Mouse (Mus musculus) lung, embryonic 16.5 days (tissue): Measurements from ENCODE around the gene Zpbp2. TPM values are rescaled to one million over a fixed set of nuclear protein-coding genes. Genes with fewer than 3 reads are reported as not detected.

Source experiments
- ATAC-seq: fragments of 200-750 bp; cut with Nextera tagmentation; 2 replicates; pipeline ENCODE4 v1.8.0; 2017; ENCODE audit warnings: low read depth, mild to moderate bottlenecking, moderate library complexity
- H3K27ac ChIP-seq: fragments of 300-500 bp; sonication (generic); 2 replicates; pipeline ENCODE4 v1.5.1; 2014; ENCODE audit warnings: mild to moderate bottlenecking, control low read depth, low read length
- H3K27me3 ChIP-seq: fragments of 300-500 bp; sonication (generic); 2 replicates; pipeline ENCODE4 v1.6.1; 2014; ENCODE audit warnings: low read depth, low read length, mixed read lengths; ENCODE audit not compliant: control insufficient read depth, insufficient read depth
- H3K36me3 ChIP-seq: fragments of 300-500 bp; sonication (generic); 2 replicates; pipeline ENCODE4 v1.6.1; 2014; ENCODE audit warnings: low read length; ENCODE audit not compliant: control insufficient read depth, insufficient read depth
- H3K4me1 ChIP-seq: fragments of 300-500 bp; sonication (generic); replicated peaks from 2 replicates; pipeline ENCODE4 v1.6.1; 2014; ENCODE audit warnings: low read length, mixed read lengths; ENCODE audit not compliant: control insufficient read depth, insufficient read depth
- H3K4me2 ChIP-seq: fragments of 300-500 bp; sonication (generic); 2 replicates; pipeline ENCODE4 v1.6.1; 2014; ENCODE audit warnings: low read depth, low read length, control low read depth
- H3K4me3 ChIP-seq: fragments of 300-500 bp; sonication (generic); 2 replicates; pipeline ENCODE4 v1.5.1; 2014; ENCODE audit warnings: mild to moderate bottlenecking, low read length, control low read depth
- H3K9ac ChIP-seq: fragments of 300-500 bp; sonication (generic); 2 replicates; pipeline ENCODE4 v1.6.1; 2014; ENCODE audit warnings: low read length, control low read depth
- H3K9me3 ChIP-seq: fragments of 300-500 bp; sonication (generic); 2 replicates; pipeline ENCODE4 v1.6.1; 2016; ENCODE audit warnings: low read length; ENCODE audit not compliant: control insufficient read depth
- WGBS: fragments of 180-500 bp; shearing (Covaris S2); extraction: QIAGEN DNeasy Blood & Tissue Kit; methylation state at CpG from one replicate; pipeline ENCODE4 v1.1.7; 2014; 5-methylcytosine and 5-hydroxymethylcytosine counted together
- polyA plus RNA-seq: library from polyadenylated mRNA; unstranded; fragments of >200 nt; fragmentation: Nextera tagmentation; extraction: Ambion mirVana; gene quantifications from 2 replicates; pipeline ENCODE4 v1.2.1, GENCODE M21; 2015

The Zpbp2 gene
- polyA plus RNA-seq, 1 experiment from 2014 or later: not detected

DNA sequence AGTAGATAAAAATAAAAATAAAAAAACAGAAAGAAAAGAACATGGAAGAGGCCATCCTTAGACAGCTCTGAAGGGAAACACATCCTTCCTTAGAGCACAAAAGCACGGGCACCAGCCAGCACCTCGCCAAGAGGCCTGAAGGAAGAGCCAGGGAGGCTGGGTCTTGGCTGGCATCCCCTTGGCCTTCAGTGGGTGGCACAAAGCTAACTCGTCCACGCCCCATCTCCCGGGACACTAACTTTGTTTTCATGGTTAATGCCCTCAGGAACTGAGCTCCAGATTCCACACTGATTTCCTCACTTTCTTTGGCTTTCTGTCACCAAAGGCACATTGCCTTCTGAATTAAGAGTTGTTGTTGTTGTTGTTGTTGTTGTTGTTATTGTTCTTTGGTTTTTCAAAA, 26.9 kb downstream of the Zpbp2 start:
- no peak overlapping the region for H3K4me2 ChIP-seq
- no peak overlapping the region for H3K27ac ChIP-seq
- 84% methylated on average over 5 of the region's 5 CpGs for WGBS
- H3K4me3 ChIP-seq: no peak overlapping the region
- ATAC-seq: no peak
- H3K9ac ChIP-seq: no peak overlapping the region
- H3K4me1 ChIP-seq: no peaks in the 10 kb centered on the region
- no peaks in the 10 kb centered on the region for H3K27me3 ChIP-seq
- H3K36me3 ChIP-seq: no peaks in the 10 kb centered on the region
- H3K9me3 ChIP-seq: no peaks in the 10 kb centered on the region

DNA sequence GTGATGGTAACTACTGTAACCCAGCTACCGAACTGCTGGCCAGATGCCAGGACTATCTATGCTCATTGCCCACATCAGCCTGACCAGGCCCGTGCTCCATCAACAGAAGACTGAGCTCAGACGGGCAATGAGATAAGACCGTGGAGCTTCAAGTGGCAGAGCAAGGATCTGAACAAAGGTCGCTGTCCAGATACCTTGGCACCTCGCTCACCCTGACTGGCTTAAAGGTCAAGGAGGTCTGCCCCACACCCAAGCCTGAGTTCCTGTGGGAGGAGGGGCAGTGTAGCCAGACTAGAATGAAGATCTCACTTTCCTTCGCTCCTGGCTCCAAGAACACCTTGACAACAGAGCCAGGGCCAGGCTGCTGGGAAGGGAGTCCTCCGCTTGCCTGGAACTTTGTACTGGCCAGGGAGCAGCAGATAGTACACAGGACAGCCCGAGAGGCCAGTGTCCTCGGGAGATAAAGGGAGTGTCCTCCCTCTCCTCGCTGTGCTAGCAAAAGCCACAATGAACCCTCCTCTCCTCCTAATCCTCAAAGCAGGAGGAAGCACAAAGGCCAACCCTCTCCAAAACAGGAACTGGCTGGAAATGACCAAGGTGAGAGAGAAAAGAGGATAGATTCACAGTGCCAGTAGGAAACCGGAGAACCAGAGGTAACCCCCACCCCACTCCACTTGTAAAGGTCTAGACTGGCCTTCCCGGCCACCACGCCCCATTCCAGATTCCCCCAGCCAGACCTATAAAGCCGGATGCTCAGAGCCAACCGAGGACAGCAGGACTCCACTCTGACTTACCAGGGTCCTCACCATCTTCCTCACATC, 29.6 kb downstream of the Zpbp2 start:
- H3K4me1 ChIP-seq: peaks cover 3% of the 10 kb centered on the region

DNA sequence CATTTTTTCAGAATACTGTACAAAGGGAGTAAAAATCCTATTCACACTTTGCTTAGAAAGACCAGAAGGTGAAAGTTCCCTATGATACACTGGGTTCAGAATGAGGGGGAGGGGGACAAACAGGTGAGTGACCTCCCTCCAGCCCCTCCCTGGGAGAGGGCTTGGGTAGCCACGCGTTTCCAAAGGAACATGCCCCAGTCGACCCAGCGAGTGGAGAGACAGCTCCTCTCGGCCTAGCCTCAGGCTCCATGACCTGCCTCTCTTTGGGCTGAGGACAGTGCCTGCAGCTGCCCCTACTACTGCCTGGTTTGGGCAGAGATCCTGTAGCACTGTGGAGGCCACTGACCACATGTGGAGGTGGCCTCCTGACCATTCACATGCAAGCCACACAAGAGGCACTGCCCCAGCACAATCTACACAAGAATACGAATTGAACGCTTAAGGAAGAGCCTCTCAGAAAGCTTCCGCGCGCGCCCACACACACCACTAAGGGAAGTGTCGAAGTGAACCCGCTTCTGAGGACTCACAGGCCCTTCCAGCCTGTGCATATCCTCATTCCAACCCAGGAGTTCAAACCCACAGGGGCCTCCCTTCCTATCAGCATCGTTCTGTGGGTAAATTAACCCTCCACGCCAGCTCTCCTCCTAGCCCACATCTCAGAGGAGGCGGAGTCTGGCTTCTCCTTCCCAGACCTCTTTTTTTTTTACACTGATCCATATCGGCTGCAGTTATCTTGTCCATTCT, 30.6 kb downstream of the Zpbp2 start:
- no peaks in the 10 kb centered on the region for H3K36me3 ChIP-seq

More for the DNA sequence above, 29.6 kb downstream of the Zpbp2 start:
- H3K9me3 ChIP-seq: no peaks in the 10 kb centered on the region
- H3K27me3 ChIP-seq: no peaks in the 10 kb centered on the region
- WGBS: 51% methylated on average over 16 of the region's 16 CpGs
- no peak overlapping the region for H3K27ac ChIP-seq
- H3K36me3 ChIP-seq: no peaks in the 10 kb centered on the region
- no peak for ATAC-seq
- H3K4me3 ChIP-seq: no peak overlapping the region
- no peak overlapping the region for H3K9ac ChIP-seq
- no peak overlapping the region for H3K4me2 ChIP-seq

DNA sequence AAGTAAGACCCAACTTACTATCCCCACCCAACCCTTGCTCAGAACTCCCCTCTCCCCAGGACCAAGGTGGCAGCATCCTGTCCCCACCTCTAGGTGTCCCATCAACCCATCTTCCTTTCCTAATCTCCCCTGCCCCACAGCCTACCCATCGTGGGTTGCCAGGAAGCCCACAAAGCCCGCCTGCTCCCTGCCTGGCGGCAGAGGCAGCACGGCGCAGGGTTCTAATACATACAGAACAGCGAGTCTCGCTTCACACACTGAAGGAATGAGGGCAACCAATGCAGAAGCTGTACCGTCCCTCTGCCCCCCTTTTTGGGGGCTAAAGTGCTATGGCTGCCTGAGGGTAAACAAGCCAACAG, 31.1 kb downstream of the Zpbp2 start:
- Histone ChIP-seq H3K27ac (no peak overlapping the region), H3K4me2 (no peak overlapping the region), H3K27me3 (no peaks in the 10 kb centered on the region), H3K36me3 (no peaks in the 10 kb centered on the region), H3K4me3 (no peak overlapping the region), H3K9me3 (no peaks in the 10 kb centered on the region), H3K9ac (no peak overlapping the region), H3K4me1 (peaks cover 12% of the 10 kb centered on the region)
- ATAC-seq: no peak
- 84% methylated on average over 8 of the region's 8 CpGs for WGBS

More for the DNA sequence above, 30.6 kb downstream of the Zpbp2 start:
- ATAC-seq: no peak
- Histone ChIP-seq H3K4me2 (no peak overlapping the region), H3K9ac (no peak overlapping the region), H3K27ac (no peak overlapping the region), H3K27me3 (no peaks in the 10 kb centered on the region), H3K4me1 (peaks cover 12% of the 10 kb centered on the region), H3K4me3 (no peak overlapping the region), H3K9me3 (no peaks in the 10 kb centered on the region)
- WGBS: 72% methylated on average over 17 of the region's 17 CpGs

DNA sequence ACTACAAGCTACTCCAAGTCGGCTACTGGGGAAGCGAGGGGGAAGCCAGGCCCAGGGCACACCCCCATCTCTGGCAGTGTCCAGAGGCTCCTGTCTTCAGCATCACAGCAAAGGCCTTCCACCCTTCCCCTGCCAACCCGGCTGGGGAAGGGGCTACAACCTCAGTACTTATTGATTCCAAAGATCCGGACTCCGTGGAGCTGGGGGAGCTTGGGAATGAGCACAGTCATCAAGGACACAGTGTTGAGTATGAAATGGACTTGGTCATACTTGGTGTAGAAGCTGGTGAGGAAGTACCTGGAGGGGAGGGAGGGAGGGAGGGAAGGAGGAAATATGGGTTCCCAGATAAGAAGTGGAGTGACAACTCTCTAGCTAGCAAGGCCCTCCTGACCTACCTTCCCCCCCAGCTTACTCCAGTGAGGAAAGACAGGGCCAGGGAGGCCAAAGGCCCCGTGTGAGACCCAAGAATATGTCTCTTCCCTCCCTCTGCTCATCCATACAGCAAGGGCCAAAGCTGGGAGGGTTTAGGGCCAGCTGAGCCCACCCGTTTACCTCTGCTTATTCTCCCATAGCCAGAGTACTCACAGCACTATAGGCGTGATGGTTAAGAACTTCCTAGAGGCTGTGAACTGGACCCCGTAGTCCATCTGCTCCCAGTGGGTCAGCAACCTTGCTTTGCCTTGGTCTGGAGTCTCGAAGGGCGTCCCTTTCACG, 31.8 kb downstream of the Zpbp2 start:
- Histone ChIP-seq H3K27me3 (no peaks in the 10 kb centered on the region), H3K4me3 (no peak overlapping the region), H3K4me1 (peaks cover 18% of the 10 kb centered on the region), H3K9ac (no peak overlapping the region), H3K27ac (no peak overlapping the region), H3K36me3 (no peaks in the 10 kb centered on the region), H3K9me3 (no peaks in the 10 kb centered on the region), H3K4me2 (no peak overlapping the region)
- ATAC-seq: no peak
- 84% methylated on average over 12 of the region's 12 CpGs for WGBS

DNA sequence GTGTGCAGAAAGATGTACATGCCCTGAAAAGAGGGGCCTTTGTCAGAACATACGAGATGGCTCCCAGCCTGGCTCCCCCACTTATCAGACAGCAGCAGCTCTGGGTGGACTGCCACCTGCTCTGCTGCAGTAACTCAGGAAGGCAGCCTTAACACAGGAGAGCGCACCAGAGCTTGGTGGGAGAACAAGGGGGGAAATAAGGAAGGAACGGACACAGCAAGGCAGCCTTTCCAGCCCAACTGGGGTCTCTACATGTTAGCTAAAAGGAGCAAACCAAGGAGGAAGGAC, 32.3 kb downstream of the Zpbp2 start:
- no peak overlapping the region for H3K4me2 ChIP-seq
- no peak overlapping the region for H3K4me3 ChIP-seq
- peaks cover 23% of the 10 kb centered on the region for H3K4me1 ChIP-seq
- 91% methylated on average over 3 of the region's 3 CpGs for WGBS
- no peaks in the 10 kb centered on the region for H3K9me3 ChIP-seq
- no peak overlapping the region for H3K27ac ChIP-seq
- no peak for ATAC-seq
- H3K36me3 ChIP-seq: no peaks in the 10 kb centered on the region
- no peaks in the 10 kb centered on the region for H3K27me3 ChIP-seq
- no peak overlapping the region for H3K9ac ChIP-seq

DNA sequence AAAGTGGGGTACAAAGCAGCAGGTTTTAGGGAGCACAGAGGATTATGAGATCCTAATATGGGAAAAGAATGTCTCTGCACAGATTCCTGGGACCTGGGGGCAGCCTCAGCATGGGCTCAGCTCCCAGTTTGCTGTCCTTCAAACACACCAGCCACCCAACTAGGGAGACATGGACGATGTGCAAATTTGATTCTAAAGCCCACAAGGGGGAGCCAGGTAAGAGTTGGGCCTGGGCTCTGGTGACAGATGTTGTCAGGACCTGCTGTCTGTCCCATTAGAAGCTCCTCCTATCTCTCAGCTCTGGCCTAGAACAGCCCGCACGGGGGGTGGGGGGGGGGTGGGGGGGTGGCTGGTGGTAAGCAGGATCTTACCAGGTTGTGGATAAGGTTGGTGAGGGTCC, 32.7 kb downstream of the Zpbp2 start:
- Histone ChIP-seq H3K27me3 (no peaks in the 10 kb centered on the region), H3K9me3 (no peaks in the 10 kb centered on the region), H3K4me3 (no peak overlapping the region), H3K4me2 (no peak overlapping the region), H3K36me3 (no peaks in the 10 kb centered on the region), H3K4me1 (peaks cover 26% of the 10 kb centered on the region), H3K9ac (no peak overlapping the region), H3K27ac (no peak overlapping the region)
- ATAC-seq: no peak
- WGBS: 24% methylated on average over 3 of the region's 3 CpGs

DNA sequence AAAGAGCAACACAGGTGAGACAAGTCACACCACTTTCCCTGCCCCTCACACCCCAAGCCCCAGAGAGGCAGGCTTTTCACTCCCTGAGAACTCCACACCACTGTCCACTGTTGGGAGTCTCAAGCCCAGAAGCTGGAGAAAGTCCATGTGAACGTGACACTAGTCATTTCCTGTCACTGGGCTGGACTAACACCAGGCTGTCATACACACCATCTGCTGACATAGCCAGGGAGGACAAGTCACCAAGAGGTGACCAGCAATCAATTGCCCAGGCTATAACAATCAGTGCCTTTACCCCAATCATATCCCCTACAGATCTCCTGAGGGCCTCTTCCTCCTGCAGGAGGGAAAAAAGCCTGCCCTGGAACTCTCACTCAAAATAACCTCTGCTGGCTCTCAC, 33.2 kb downstream of the Zpbp2 start:
- no peaks in the 10 kb centered on the region for H3K9me3 ChIP-seq
- H3K9ac ChIP-seq: no peak overlapping the region
- H3K36me3 ChIP-seq: no peaks in the 10 kb centered on the region
- H3K4me1 ChIP-seq: peaks cover 32% of the 10 kb centered on the region
- H3K4me2 ChIP-seq: no peak overlapping the region
- no peak for ATAC-seq
- H3K4me3 ChIP-seq: no peak overlapping the region
- WGBS: 23% methylated on average over 1 of the region's 1 CpGs
- no peak overlapping the region for H3K27ac ChIP-seq
- no peaks in the 10 kb centered on the region for H3K27me3 ChIP-seq

DNA sequence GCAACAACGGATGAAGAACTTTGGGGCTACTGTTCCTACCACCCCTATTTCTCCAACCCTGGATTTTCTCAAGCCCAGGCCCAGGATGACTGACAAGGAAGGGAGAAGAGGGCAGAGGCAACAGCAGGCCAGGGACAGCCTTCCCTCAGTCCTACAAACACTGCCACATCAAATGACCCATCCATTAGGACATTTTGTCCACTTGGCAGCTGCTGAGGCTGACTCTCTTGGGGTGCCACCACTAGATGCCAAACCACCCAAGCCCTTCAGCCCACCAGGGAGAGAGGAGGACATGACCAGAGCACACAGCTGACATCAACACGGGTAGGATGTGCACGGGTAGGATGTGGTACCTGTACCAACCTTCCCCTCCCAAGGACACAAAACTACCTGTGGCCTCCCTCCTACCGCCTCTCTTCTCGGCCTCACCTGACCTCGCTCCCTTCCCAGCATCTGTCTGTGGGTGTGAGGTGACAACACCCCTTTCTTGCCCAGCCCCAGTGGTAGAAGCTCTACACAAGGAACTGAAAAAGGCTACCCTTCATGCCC, 33.8 kb downstream of the Zpbp2 start:
- no peak overlapping the region for H3K4me2 ChIP-seq

More for the DNA sequence above, 33.8 kb downstream of the Zpbp2 start:
- Histone ChIP-seq H3K9me3 (no peaks in the 10 kb centered on the region), H3K36me3 (no peaks in the 10 kb centered on the region), H3K27me3 (no peaks in the 10 kb centered on the region), H3K4me3 (no peak overlapping the region), H3K9ac (no peak overlapping the region), H3K4me1 (peaks cover 32% of the 10 kb centered on the region), H3K27ac (no peak overlapping the region)
- WGBS: 92% methylated on average over 6 of the region's 6 CpGs
- no peak for ATAC-seq
